Mouse (Mus musculus): Measurements from ENCODE around the gene Phc1. TPM values are rescaled to one million over a fixed set of nuclear protein-coding genes. Genes with fewer than 3 reads are reported as not detected.

Phc1 gene
- total and polyA plus RNA-seq, 3 experiments: 4.6 to 35.9 TPM; not detected in 1

DNA sequence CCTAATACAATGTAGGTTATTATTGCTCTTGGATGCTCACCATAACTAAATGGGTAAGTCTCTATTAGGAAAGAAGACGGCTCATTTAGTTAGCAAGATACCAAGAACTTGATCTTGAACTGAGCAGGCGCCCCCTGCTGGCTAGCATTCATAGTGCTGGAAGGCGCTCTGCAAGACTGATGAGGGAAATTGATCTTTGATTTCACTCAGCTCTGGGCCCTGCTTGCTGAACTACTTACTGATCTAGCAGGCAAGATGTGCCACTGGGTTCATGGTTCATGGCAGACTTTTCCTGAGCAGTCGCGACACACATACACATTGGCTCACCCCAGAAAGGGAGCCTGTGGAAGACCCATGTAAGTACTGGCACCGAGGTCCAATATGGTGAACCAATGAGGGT is 36.0 kb downstream of the Phc1 start:
- H3K27ac ChIP-seq (ENCODE audit: control insufficient read depth, low read depth, low read length): no peak overlapping the region
- H3K36me3 ChIP-seq (ENCODE audit: control insufficient read depth in 1 of 2, insufficient read depth in 2 of 2, low read length in 2 of 2): peaks cover 0 to 7% of the 10 kb centered on the region in 2 experiments; a peak in 2 of 4 replicates
- peak overlapping the region; percentile 13; the same call in 1 of the 2 replicates for H3K9ac ChIP-seq (ENCODE audit: control insufficient read depth, low read depth, low read length, poor library complexity, severe bottlenecking)
- peak; percentile 88 for DNase-seq (ENCODE audit: low read depth, low spot score)
- no peaks in the 10 kb centered on the region for H3K27me3 ChIP-seq (ENCODE audit: control insufficient read depth in 1 of 2, insufficient read depth in 2 of 2, low read length in 2 of 2)
- TF ChIP-seq NRF1 (IDR thresholded peaks at IDR 0.05; ENCODE audit: insufficient read depth, low read depth, low read length, poor library complexity, severe bottlenecking): no peak
- TF ChIP-seq TCF12 (IDR thresholded peaks at IDR 0.05; ENCODE audit: low read depth, low read length): no peak
- TF ChIP-seq SIN3A (IDR thresholded peaks at IDR 0.05; ENCODE audit: low read length): peak; percentile 4; the same call in 1 of the 2 replicates
- TF ChIP-seq POLR2AphosphoS2 (IDR thresholded peaks at IDR 0.05; ENCODE audit: low read length): peak; percentile 75; the same call in 1 of the 2 replicates
- TF ChIP-seq MXI1 (IDR thresholded peaks at IDR 0.05; ENCODE audit: low read depth, low read length): no peak
- peak; percentile 92 for TF ChIP-seq ZC3H11A (IDR thresholded peaks at IDR 0.05; ENCODE audit: low read depth, low read length)
- TF ChIP-seq ETS1 (IDR thresholded peaks at IDR 0.05; ENCODE audit: low read depth, low read length): peak; percentile 69
- TF ChIP-seq GATA1 (IDR thresholded peaks at IDR 0.05; ENCODE audit: low read depth, low read length): no peak
- peak; percentile 67 to 89 (median 89) for TF ChIP-seq CTCF (IDR thresholded peaks at IDR 0.05 in 2 of 3, conservative IDR thresholded peaks at IDR 0.05 in 1 of 3; ENCODE audit: control insufficient read depth in 1 of 3, insufficient read depth in 1 of 3, low read depth in 2 of 3, low read length in 3 of 3, poor library complexity in 1 of 3, severe bottlenecking in 1 of 3)
- peak; percentile 98 for TF ChIP-seq ZMIZ1 (IDR thresholded peaks at IDR 0.05; ENCODE audit: low read depth, low read length)
- TF ChIP-seq ELF1 (IDR thresholded peaks at IDR 0.05; ENCODE audit: low read depth, low read length): no peak
- peak; percentile 53 to 77; a peak in 2 of 4 replicates for TF ChIP-seq POLR2A (IDR thresholded peaks at IDR 0.05; ENCODE audit: control insufficient read depth in 1 of 2, insufficient read depth in 1 of 2, low read depth in 1 of 2, low read length in 2 of 2, poor library complexity in 1 of 2)
- no peak for TF ChIP-seq KAT2A (conservative IDR thresholded peaks at IDR 0.05; ENCODE audit: low read depth, low read length)
- no peak for TF ChIP-seq MEF2A (IDR thresholded peaks at IDR 0.05; ENCODE audit: extremely low read depth, insufficient replicate concordance, low read depth, low read length, poor library complexity, severe bottlenecking)
- no peak for TF ChIP-seq CHD1 (IDR thresholded peaks at IDR 0.05; ENCODE audit: low read depth, low read length)
- TF ChIP-seq NELFE (IDR thresholded peaks at IDR 0.05; ENCODE audit: low read depth, low read length): peak; percentile 33; the same call in 1 of the 2 replicates
- TF ChIP-seq GABPA (IDR thresholded peaks at IDR 0.05; ENCODE audit: low read depth, low read length): no peak
- no peak for TF ChIP-seq MYB (IDR thresholded peaks at IDR 0.05; ENCODE audit: low read depth, low read length)
- TF ChIP-seq MAFK (IDR thresholded peaks at IDR 0.05; ENCODE audit: borderline replicate concordance, low read depth, low read length): no peak
- peak; percentile 94 for TF ChIP-seq TBP (IDR thresholded peaks at IDR 0.05; ENCODE audit: low read depth, low read length)
- peak; percentile 77 for TF ChIP-seq RAD21 (IDR thresholded peaks at IDR 0.05; ENCODE audit: low read depth, low read length)
- no peak for TF ChIP-seq TAL1 (IDR thresholded peaks at IDR 0.05; ENCODE audit: low read length)
- TF ChIP-seq ZNF384 (IDR thresholded peaks at IDR 0.05; ENCODE audit: low read depth, low read length): peak; percentile 47
- peak; percentile 98 for TF ChIP-seq SMC3 (IDR thresholded peaks at IDR 0.05; ENCODE audit: low read depth, low read length)
- TF ChIP-seq CHD2 (IDR thresholded peaks at IDR 0.05; ENCODE audit: low read length): no peak
- H3K4me3 ChIP-seq (ENCODE audit: control insufficient read depth in 1 of 2, insufficient read depth in 1 of 2, low read depth in 2 of 2, low read length in 2 of 2): no peak overlapping the region
- H3K79me2 ChIP-seq (ENCODE audit: control insufficient read depth, insufficient read depth, low read length, poor library complexity): peaks cover 5% of the 10 kb centered on the region
- H3K4me1 ChIP-seq (ENCODE audit: control insufficient read depth in 1 of 2, insufficient read depth in 2 of 2, low read length in 2 of 2): peaks cover 2 to 14% of the 10 kb centered on the region in 2 experiments; a peak in 3 of 4 replicates
- no peaks in the 10 kb centered on the region for H3K9me3 ChIP-seq (replicated peaks; ENCODE audit: insufficient read depth, low read length)
